Mouse (Mus musculus): Measurements from ENCODE around the gene Adora1.

Gene Adora1

GRCm38 (mm10) chr1:134237438-134237837 lies 2.2 kb upstream of the Adora1 start:
- no peak for DNase-seq (ENCODE audit: low spot score)

GRCm38 (mm10) chr1:134236142-134236541 lies 911 bp upstream of the Adora1 start:
- no peak for DNase-seq (ENCODE audit: low spot score)

GRCm38 (mm10) chr1:134234455-134235390 lies 508 bp downstream of the Adora1 start:
- DNase-seq (ENCODE audit: low spot score) = no peak

GRCm38 (mm10) chr1:134233681-134234454 lies 1.4 kb downstream of the Adora1 start:
- no peak for DNase-seq (ENCODE audit: low spot score)

GRCm38 (mm10) chr1:134232778-134233531 lies 2.3 kb downstream of the Adora1 start:
- no peak for DNase-seq (ENCODE audit: low spot score)

- DNase-seq (ENCODE audit: low spot score) = no peak
Observed at GRCm38 (mm10) chr1:134232326-134232725, 2.9 kb downstream of the Adora1 start.

- DNase-seq (ENCODE audit: low spot score) = no peak
Observed at GRCm38 (mm10) chr1:134231681-134232080, 3.5 kb downstream of the Adora1 start.

- no peak for DNase-seq (ENCODE audit: low spot score)
Observed at GRCm38 (mm10) chr1:134231270-134231669, 4.0 kb downstream of the Adora1 start.

- no peak for DNase-seq (ENCODE audit: low spot score)
Observed at GRCm38 (mm10) chr1:134230638-134231228, 4.5 kb downstream of the Adora1 start.

GRCm38 (mm10) chr1:134229806-134230575 lies 5.2 kb downstream of the Adora1 start:
- no peak for DNase-seq (ENCODE audit: low spot score)

- no peak for DNase-seq (ENCODE audit: low spot score)
Observed at GRCm38 (mm10) chr1:134226739-134227138, 8.5 kb downstream of the Adora1 start.

- DNase-seq (ENCODE audit: low spot score) = no peak
Observed at GRCm38 (mm10) chr1:134225375-134225774, 9.9 kb downstream of the Adora1 start.

GRCm38 (mm10) chr1:134224649-134225227 lies 10.5 kb downstream of the Adora1 start:
- no peak for DNase-seq (ENCODE audit: low spot score)

GRCm38 (mm10) chr1:134222122-134223055 lies 12.8 kb downstream of the Adora1 start:
- DNase-seq (ENCODE audit: low spot score) = no peak

- DNase-seq (ENCODE audit: low spot score) = no peak
Observed at GRCm38 (mm10) chr1:134221172-134221571, 14.1 kb downstream of the Adora1 start.

- no peak for DNase-seq (ENCODE audit: low spot score)
Observed at GRCm38 (mm10) chr1:134219608-134220007, 15.6 kb downstream of the Adora1 start.

GRCm38 (mm10) chr1:134217942-134218341 lies 17.3 kb downstream of the Adora1 start:
- DNase-seq (ENCODE audit: low spot score) = no peak

- DNase-seq (ENCODE audit: low spot score) = no peak
Observed at GRCm38 (mm10) chr1:134217028-134217481, 18.2 kb downstream of the Adora1 start.

GRCm38 (mm10) chr1:134216629-134216971 lies 18.6 kb downstream of the Adora1 start:
- DNase-seq (ENCODE audit: low spot score) = no peak
